ENCODE assay signal across 9 mouse cellular contexts in genomic region chr3:127293479-127293874, GRCm38 (mm10).
DNase-seq lines count a peak whose midpoint lies in the region; ATAC-seq and TF ChIP-seq lines count a peak whose summit lies in the region.
"Had no signal": no experiment of that assay in that cellular context is flagged by ENCODE, and none has a peak within 500 bp of the region (broad histone marks: within the 10 kb centered on the region; RNA-seq: fewer than 3 reads in every experiment).

No protein-coding gene starts in this region.

- no peaks in the 10 kb centered on the region for H3K36me3 ChIP-seq in forebrain, embryonic 16.5 days (ENCODE audit: control insufficient read depth, insufficient read depth)
- H3K36me3 ChIP-seq in midbrain, postnatal 0 days (ENCODE audit: insufficient read depth, low read length), result no peaks in the 10 kb centered on the region

- H3K27me3 ChIP-seq in forebrain, embryonic 16.5 days (replicated peaks; ENCODE audit: control insufficient read depth, insufficient read depth, low read length), result no peaks in the 10 kb centered on the region
- H3K27me3 ChIP-seq in midbrain, postnatal 0 days (ENCODE audit: insufficient read depth, low read length), result no peaks in the 10 kb centered on the region

- peak overlapping the region; percentile 54 for H3K27ac ChIP-seq in forebrain, embryonic 16.5 days (ENCODE audit: low read length)
- H3K27ac ChIP-seq in midbrain, postnatal 0 days (ENCODE audit: low read depth, low read length), result peak overlapping the region; percentile 59

- no peak overlapping the region for H3K9ac ChIP-seq in forebrain, embryonic 16.5 days (replicated peaks; ENCODE audit: low read depth, low read length)
- no peak overlapping the region for H3K9ac ChIP-seq in midbrain, postnatal 0 days (replicated peaks; ENCODE audit: low read length, poor library complexity, severe bottlenecking)

- TF ChIP-seq CTCF in midbrain, postnatal 0 days (IDR thresholded peaks at IDR 0.05), result no peak

- DNase-seq in cerebellum, adult 11-12 months, result peak; percentile 47
- peak; percentile 59 to 63 for DNase-seq in layer of hippocampus, postnatal 10 days (ENCODE audit: low spot score in 2 of 2)
- peak; percentile 57 for DNase-seq in midbrain, postnatal 0 days (ENCODE audit: low spot score)
- DNase-seq in urinary bladder, adult 2 months (ENCODE audit: low spot score), result no peak
- no peak for DNase-seq in spleen, adult 12 weeks (ENCODE audit: low spot score)
- DNase-seq in urinary bladder, postnatal 14 days (ENCODE audit: low spot score), result no peak
- DNase-seq: liver had no signal

- no peak overlapping the region for H3K4me2 ChIP-seq in forebrain, embryonic 16.5 days (ENCODE audit: low read length)
- H3K4me2 ChIP-seq in midbrain, postnatal 0 days (ENCODE audit: low read depth, low read length, poor library complexity, severe bottlenecking), result no peak overlapping the region

- H3K4me3 ChIP-seq in forebrain, embryonic 16.5 days (replicated peaks; ENCODE audit: low read length), result no peak overlapping the region
- H3K4me3 ChIP-seq in midbrain, postnatal 0 days (ENCODE audit: low read depth, low read length), result no peak overlapping the region

- H3K9me3 ChIP-seq in forebrain, embryonic 16.5 days (ENCODE audit: control insufficient read depth, low read length), result no peaks in the 10 kb centered on the region
- H3K9me3 ChIP-seq in midbrain, postnatal 0 days (ENCODE audit: low read length), result no peaks in the 10 kb centered on the region

- 15% methylated on average over 9 of the region's 9 CpGs for WGBS in forebrain, embryonic 16.5 days
- WGBS in midbrain, postnatal 0 days, result 38% methylated on average over 9 of the region's 9 CpGs

- H3K4me1 ChIP-seq in forebrain, embryonic 16.5 days (replicated peaks; ENCODE audit: control insufficient read depth, insufficient read depth, low read length), result peaks cover 15% of the 10 kb centered on the region
- H3K4me1 ChIP-seq in midbrain, postnatal 0 days (ENCODE audit: insufficient read depth, low read length), result peaks cover 6% of the 10 kb centered on the region; the same call in 1 of the 2 replicates

- ATAC-seq in forebrain, embryonic 16.5 days, result peak; percentile 68
- ATAC-seq in midbrain, postnatal 0 days (ENCODE audit: low FRiP score), result no peak
- no peak for ATAC-seq in inflammation-experienced regulatory T-cells, adult 6 months

Comparison
In these comparisons a context has a peak if more than half of its experiments do, and no peak if none do; other contexts are left out.
1. DNase-seq: peak in cerebellum, adult 11-12 months (single experiment), layer of hippocampus, postnatal 10 days (2 of 2) and midbrain, postnatal 0 days (single experiment); none in urinary bladder, adult 2 months (single experiment), spleen, adult 12 weeks (single experiment) and urinary bladder, postnatal 14 days (single experiment).